Mouse (Mus musculus): ENCODE measurements around the gene Senp1.

DNA sequence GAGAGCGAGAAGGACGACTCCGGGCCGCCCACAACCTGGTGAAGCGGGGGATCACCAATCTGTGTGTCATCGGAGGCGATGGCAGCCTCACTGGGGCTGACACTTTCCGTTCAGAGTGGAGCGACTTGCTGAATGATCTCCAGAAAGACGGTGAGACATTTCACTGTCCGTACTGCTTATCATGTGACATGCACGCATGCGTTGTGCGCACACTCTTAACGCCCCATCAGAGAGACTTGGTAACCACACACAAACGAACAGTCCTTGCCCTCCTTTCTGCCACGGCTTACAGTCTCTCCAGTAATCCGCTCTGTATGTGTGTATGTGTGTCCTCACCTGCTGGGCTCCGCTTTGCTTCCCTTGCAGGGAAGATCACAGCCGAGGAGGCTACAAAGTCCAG lies 27.3 kb upstream of the Senp1 start:
- TF ChIP-seq E2F4 (IDR thresholded peaks at IDR 0.05; ENCODE audit: insufficient read depth) (no peak), USF1 (IDR thresholded peaks at IDR 0.05; ENCODE audit: low read depth) (no peak), POLR2A (IDR thresholded peaks at IDR 0.05; ENCODE audit: insufficient read length, low read depth) (no peak), MAX (IDR thresholded peaks at IDR 0.05; ENCODE audit: low read depth) (no peak), MYOG (IDR thresholded peaks at IDR 0.05; ENCODE audit: control insufficient read depth in 1 of 3, insufficient read depth in 1 of 3, insufficient read length in 2 of 3, low read depth in 2 of 3) (no peak)

All from myocyte (in vitro differentiated cells).